Mouse (Mus musculus) kidney, postnatal 0 days (tissue): Measurements from ENCODE around the gene 2310034G01Rik. TPM values are rescaled to one million over a fixed set of nuclear protein-coding genes. Genes with fewer than 3 reads are reported as not detected.

Experiments
- ATAC-seq: fragments of 200-750 bp; cut with Nextera tagmentation; replicated peaks from 2 replicates; pipeline ENCODE4 v1.8.0; 2017; ENCODE audit warnings: low read depth, moderate number of reproducible peaks, moderate TSS enrichment, moderate library complexity; ENCODE audit not compliant: low FRiP score
- DNase-seq: peaks from one replicate; pipeline ENCODE4 v3.0.0-alpha.2; 2016; ENCODE audit warnings: low spot score
- H3K27ac ChIP-seq: fragments of 300-500 bp; sonication (generic); 2 replicates; pipeline ENCODE4 v1.5.1; 2014; ENCODE audit warnings: mild to moderate bottlenecking
- H3K27me3 ChIP-seq: fragments of 300-500 bp; sonication (generic); 2 replicates; pipeline ENCODE4 v1.6.1; 2014; ENCODE audit warnings: low read length, mixed read lengths; ENCODE audit not compliant: insufficient read depth
- H3K36me3 ChIP-seq: fragments of 300-500 bp; sonication (generic); 2 replicates; pipeline ENCODE4 v1.6.1; 2014; ENCODE audit warnings: low read length, mixed read lengths; ENCODE audit not compliant: insufficient read depth
- H3K4me1 ChIP-seq: fragments of 300-500 bp; sonication (generic); replicated peaks from 2 replicates; pipeline ENCODE4 v1.6.1; 2014; ENCODE audit warnings: antibody characterized with exemption, low read length, mixed read lengths; ENCODE audit not compliant: insufficient read depth
- H3K4me2 ChIP-seq: fragments of 300-500 bp; sonication (generic); 2 replicates; pipeline ENCODE4 v1.6.1; 2014; ENCODE audit warnings: mild to moderate bottlenecking, low read length, moderate library complexity, mixed read lengths
- H3K4me3 ChIP-seq: fragments of 300-500 bp; sonication (generic); replicated peaks from 2 replicates; pipeline ENCODE4 v1.5.1; 2014; ENCODE audit warnings: low read depth, low read length
- H3K9ac ChIP-seq: fragments of 300-500 bp; sonication (generic); 2 replicates; pipeline ENCODE4 v1.6.1; 2014; ENCODE audit warnings: low read depth, low read length
- H3K9me3 ChIP-seq: fragments of 300-500 bp; sonication (generic); replicated peaks from 2 replicates; pipeline ENCODE4 v1.6.1; 2016; ENCODE audit warnings: low read length, inconsistent platforms, mixed read lengths
- CTCF ChIP-seq: IDR thresholded peaks from 2 replicates; pipeline ENCODE4 v1.5.1; 2016; ENCODE audit warnings: antibody characterized with exemption, low read depth, mild to moderate bottlenecking, moderate library complexity
- WGBS: fragments of 180-500 bp; shearing (Covaris S2); extraction: QIAGEN DNeasy Blood & Tissue Kit; methylation state at CpG from one replicate; pipeline ENCODE4 v1.1.7; 2014; 5-methylcytosine and 5-hydroxymethylcytosine counted together
- polyA plus RNA-seq: library from polyadenylated mRNA; unstranded; fragments of >200 nt; fragmentation: Nextera tagmentation; extraction: Ambion mirVana; gene quantifications from 2 replicates; pipeline ENCODE4 v1.2.1, GENCODE M21; 2015

2310034G01Rik gene
- polyA plus RNA-seq, 1 experiment from 2014 or later: 4.0 TPM

GRCm38 (mm10) chr19:46306751-46307289 is 43.3 kb downstream of the 2310034G01Rik start:
- 92% methylated on average over 9 of the region's 9 CpGs for WGBS
- Histone ChIP-seq H3K4me3 (no peak overlapping the region), H3K4me1 (peaks cover 5% of the 10 kb centered on the region; the same call in 1 of the 2 replicates), H3K27ac (no peak overlapping the region), H3K9ac (no peak overlapping the region), H3K4me2 (no peak overlapping the region), H3K36me3 (peaks cover 17% of the 10 kb centered on the region), H3K27me3 (no peaks in the 10 kb centered on the region), H3K9me3 (no peaks in the 10 kb centered on the region)
- no peak for TF ChIP-seq CTCF
- DNase-seq (no peak), ATAC-seq (no peak)

DNA sequence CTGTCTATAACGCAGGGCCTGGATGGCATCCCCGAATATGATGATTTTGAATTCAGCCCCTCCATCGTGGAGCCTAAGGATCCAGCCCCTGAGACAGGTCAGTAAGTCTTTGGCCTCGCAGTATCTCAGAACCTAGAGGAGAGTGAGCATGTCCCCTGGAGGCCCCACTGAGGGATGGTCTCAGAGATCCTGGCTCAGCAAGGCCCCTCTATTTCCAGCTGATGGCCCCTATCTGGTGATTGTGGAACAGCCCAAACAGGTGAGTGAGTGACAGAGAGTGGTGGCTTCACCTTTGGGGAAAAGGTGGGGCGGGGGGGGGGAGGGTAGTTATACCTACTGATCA is 43.9 kb downstream of the 2310034G01Rik start:
- Histone ChIP-seq H3K27me3 (no peaks in the 10 kb centered on the region), H3K9me3 (no peaks in the 10 kb centered on the region), H3K4me3 (peak overlapping the region; percentile 75), H3K36me3 (peaks cover 12% of the 10 kb centered on the region), H3K4me1 (peaks cover 5% of the 10 kb centered on the region; the same call in 1 of the 2 replicates), H3K4me2 (peak overlapping the region; percentile 98), H3K9ac (peak overlapping the region; percentile 71), H3K27ac (no peak overlapping the region)
- DNase-seq: no peak
- 55% methylated on average over 5 of the region's 5 CpGs for WGBS
- no peak for ATAC-seq
- no peak for TF ChIP-seq CTCF

GRCm38 (mm10) chr19:46305432-46306267 is 44.5 kb downstream of the 2310034G01Rik start:
- no peak for TF ChIP-seq CTCF
- Histone ChIP-seq H3K27ac (peak overlapping the region; percentile 91), H3K36me3 (peaks cover 6% of the 10 kb centered on the region; the same call in 1 of the 2 replicates), H3K4me2 (peak overlapping the region; percentile 98), H3K9me3 (no peaks in the 10 kb centered on the region), H3K4me3 (peak overlapping the region; percentile 75), H3K4me1 (peaks cover 5% of the 10 kb centered on the region; the same call in 1 of the 2 replicates), H3K9ac (peak overlapping the region; percentile 71), H3K27me3 (no peaks in the 10 kb centered on the region)
- WGBS: under 1% methylated on average over 42 of the region's 43 CpGs
- ATAC-seq: peak; percentile 70
- DNase-seq: peak; percentile 90

DNA sequence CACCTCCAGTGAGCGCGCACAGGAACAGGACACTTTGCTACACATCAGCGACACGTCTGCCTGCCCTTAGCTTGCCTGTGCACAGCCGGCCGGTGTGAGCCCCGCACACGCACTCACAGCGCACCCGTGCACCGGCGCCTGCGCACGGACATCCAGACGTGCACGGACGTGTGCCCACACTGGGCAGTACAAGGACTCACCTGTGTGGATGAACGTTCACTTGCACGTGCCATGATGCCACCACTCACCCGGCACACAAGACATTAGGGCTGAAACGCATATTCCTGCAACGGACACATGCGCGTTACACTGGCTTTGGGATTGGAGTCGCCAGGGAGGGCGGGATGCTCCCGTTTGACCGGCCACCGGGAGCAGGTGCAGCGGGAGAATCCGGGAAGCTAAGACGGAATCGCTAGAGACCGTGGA is 45.2 kb downstream of the 2310034G01Rik start:
- H3K4me3 ChIP-seq: peak overlapping the region; percentile 75
- peaks cover 3% of the 10 kb centered on the region; the same call in 1 of the 2 replicates for H3K36me3 ChIP-seq
- peaks cover 5% of the 10 kb centered on the region; the same call in 1 of the 2 replicates for H3K4me1 ChIP-seq
- peak; percentile 25 for ATAC-seq
- H3K9ac ChIP-seq: peak overlapping the region; percentile 71
- no peak for TF ChIP-seq CTCF
- WGBS: under 1% methylated on average over 34 of the region's 34 CpGs
- H3K27me3 ChIP-seq: no peaks in the 10 kb centered on the region
- peak overlapping the region; percentile 91 for H3K27ac ChIP-seq
- DNase-seq: no peak
- H3K4me2 ChIP-seq: peak overlapping the region; percentile 98
- no peaks in the 10 kb centered on the region for H3K9me3 ChIP-seq

DNA sequence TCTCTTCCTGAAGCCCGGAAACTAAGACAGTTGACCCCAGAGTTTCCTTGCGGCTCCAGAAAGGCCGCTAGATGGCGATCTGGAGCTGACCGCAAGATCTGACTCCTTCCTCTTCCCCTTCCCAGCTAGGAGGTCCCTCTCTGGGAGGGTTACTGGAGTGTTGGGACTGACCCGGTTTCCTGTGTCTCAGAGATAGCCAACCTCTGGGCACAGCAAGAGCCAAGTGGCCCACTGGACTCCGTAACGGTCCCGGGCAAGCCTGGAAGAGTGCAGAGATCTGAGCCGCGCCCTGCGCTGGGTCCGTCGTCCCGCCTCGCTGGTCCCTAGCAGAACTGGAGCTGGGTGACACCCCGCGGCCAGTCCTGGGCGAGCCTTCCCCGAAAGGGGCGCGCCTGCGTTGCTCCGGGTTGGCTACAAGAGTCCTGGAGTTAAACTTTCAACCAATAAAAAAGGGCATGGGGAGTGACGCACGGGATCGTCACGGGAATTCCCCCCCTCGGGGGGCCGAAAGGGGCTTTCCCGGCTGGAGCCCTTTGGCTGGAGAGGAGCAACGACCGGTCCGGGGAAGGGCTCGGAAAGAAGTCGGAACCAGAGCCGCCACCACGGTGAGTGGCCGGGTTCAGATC is 45.8 kb downstream of the 2310034G01Rik start, which contains the start of gene Nfkb2:
Nfkb2 (plus strand) TSS at position 105 of the 626 bp plus-strand sequence.
- peak; percentile 91 for TF ChIP-seq CTCF

More for the DNA sequence above, 45.8 kb downstream of the 2310034G01Rik start, which contains the start of gene Nfkb2:
- H3K4me2 ChIP-seq: peak within 1 kb of the TSS; percentile 98
- no peaks in the 10 kb centered on the region for H3K9me3 ChIP-seq
- DNase-seq (peak; percentile 97), ATAC-seq (peak; percentile 93)
- peaks cover 5% of the 10 kb centered on the region; the same call in 1 of the 2 replicates for H3K4me1 ChIP-seq
- peak within 1 kb of the TSS; percentile 71 for H3K9ac ChIP-seq
- under 1% methylated on average over 39 of the region's 39 CpGs for WGBS
- peak within 1 kb of the TSS; percentile 75 for H3K4me3 ChIP-seq
- H3K36me3 ChIP-seq: no peaks in the 10 kb centered on the region
- no peaks in the 10 kb centered on the region for H3K27me3 ChIP-seq
- peak within 1 kb of the TSS; percentile 91 for H3K27ac ChIP-seq
